Mouse (Mus musculus): ENCODE measurements around the gene Prr5l. TPM values are rescaled to one million over a fixed set of nuclear protein-coding genes. Genes with fewer than 3 reads are reported as not detected.
"Not testable (repeated sequence)": the region's sequence is repeated elsewhere in the genome, so short reads cannot be mapped to it uniquely, and the experiment has no call there.

The Prr5l gene
- polyA plus RNA-seq, 1 experiment from 2014 or later: 38.1 TPM

DNA sequence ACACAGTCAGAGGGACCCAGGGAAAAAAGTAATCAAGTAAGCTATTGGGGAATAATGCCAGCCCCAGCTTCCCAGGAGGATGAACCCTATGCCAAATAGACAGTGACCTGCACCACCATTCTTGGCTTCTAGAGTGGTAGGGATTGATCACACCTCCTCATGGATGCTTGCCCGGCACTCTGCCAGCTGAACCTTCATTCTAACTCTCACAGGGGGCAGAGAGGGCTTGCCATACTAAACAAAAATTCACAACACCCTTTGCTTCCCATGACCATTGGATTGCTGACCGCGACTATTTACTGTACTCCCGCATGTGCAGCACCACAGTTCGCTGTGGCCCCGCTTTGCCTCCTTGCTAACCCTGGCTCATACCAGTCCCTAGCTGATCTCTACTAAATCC lies 129.8 kb downstream of the Prr5l start:
- H3K27ac ChIP-seq: no peak overlapping the region
- 91% methylated on average over 6 of the region's 6 CpGs for WGBS
- no peak for TF ChIP-seq CTCF (IDR thresholded peaks at IDR 0.05; ENCODE audit: low read depth)
- no peak for DNase-seq (ENCODE audit: low spot score)
- H3K4me2 ChIP-seq (ENCODE audit: low read length): no peak overlapping the region
- H3K4me1 ChIP-seq (replicated peaks; ENCODE audit: insufficient read depth, low read length): peaks cover 25% of the 10 kb centered on the region
- no peak for ATAC-seq (replicated peaks; ENCODE audit: low FRiP score, low read depth)
- no peaks in the 10 kb centered on the region for H3K9me3 ChIP-seq (replicated peaks; ENCODE audit: low read length)
- H3K9ac ChIP-seq (ENCODE audit: low read depth, low read length): no peak overlapping the region
- H3K36me3 ChIP-seq (ENCODE audit: insufficient read depth, low read length): peaks cover 3% of the 10 kb centered on the region; the same call in 1 of the 2 replicates
- H3K27me3 ChIP-seq (ENCODE audit: insufficient read depth, low read length): no peaks in the 10 kb centered on the region
- H3K4me3 ChIP-seq (replicated peaks; ENCODE audit: low read depth, low read length): no peak overlapping the region

- no peak overlapping the region for H3K4me3 ChIP-seq (replicated peaks; ENCODE audit: low read depth, low read length)
- no peak for TF ChIP-seq CTCF (IDR thresholded peaks at IDR 0.05; ENCODE audit: low read depth)
- 58% methylated on average over 7 of the region's 7 CpGs for WGBS
- peaks cover 3% of the 10 kb centered on the region; the same call in 1 of the 2 replicates for H3K36me3 ChIP-seq (ENCODE audit: insufficient read depth, low read length)
- H3K4me1 ChIP-seq (replicated peaks; ENCODE audit: insufficient read depth, low read length): peaks cover 25% of the 10 kb centered on the region
- no peaks in the 10 kb centered on the region for H3K27me3 ChIP-seq (ENCODE audit: insufficient read depth, low read length)
- H3K9ac ChIP-seq (ENCODE audit: low read depth, low read length): no peak overlapping the region
- H3K27ac ChIP-seq: no peak overlapping the region
- no peak for ATAC-seq (replicated peaks; ENCODE audit: low FRiP score, low read depth)
- no peaks in the 10 kb centered on the region for H3K9me3 ChIP-seq (replicated peaks; ENCODE audit: low read length)
- H3K4me2 ChIP-seq (ENCODE audit: low read length): no peak overlapping the region
- peak; percentile 24 for DNase-seq (ENCODE audit: low spot score)
Measured at GRCm38 (mm10) chr2:101752402-101752801, 130.4 kb downstream of the Prr5l start.

- Histone ChIP-seq H3K4me3 (replicated peaks; ENCODE audit: low read depth, low read length) (no peak overlapping the region), H3K4me1 (replicated peaks; ENCODE audit: insufficient read depth, low read length) (peaks cover 25% of the 10 kb centered on the region), H3K27ac (peak overlapping the region; percentile 62), H3K36me3 (ENCODE audit: insufficient read depth, low read length) (no peaks in the 10 kb centered on the region; the same call in 1 of the 2 replicates), H3K9me3 (replicated peaks; ENCODE audit: low read length) (no peaks in the 10 kb centered on the region), H3K27me3 (ENCODE audit: insufficient read depth, low read length) (no peaks in the 10 kb centered on the region), H3K4me2 (ENCODE audit: low read length) (no peak overlapping the region), H3K9ac (ENCODE audit: low read depth, low read length) (0 out of 2 replicates have a peak overlapping the region, but pooled peaks have one; percentile 31)
- DNase-seq (ENCODE audit: low spot score): peak; percentile 84
- WGBS: 16% methylated on average over 4 of the region's 4 CpGs
- no peak for TF ChIP-seq CTCF (IDR thresholded peaks at IDR 0.05; ENCODE audit: low read depth)
- ATAC-seq (replicated peaks; ENCODE audit: low FRiP score, low read depth): peak; percentile 63; the same call in 1 of the 2 replicates
Measured at GRCm38 (mm10) chr2:101751236-101751922, 131.4 kb downstream of the Prr5l start.

DNA sequence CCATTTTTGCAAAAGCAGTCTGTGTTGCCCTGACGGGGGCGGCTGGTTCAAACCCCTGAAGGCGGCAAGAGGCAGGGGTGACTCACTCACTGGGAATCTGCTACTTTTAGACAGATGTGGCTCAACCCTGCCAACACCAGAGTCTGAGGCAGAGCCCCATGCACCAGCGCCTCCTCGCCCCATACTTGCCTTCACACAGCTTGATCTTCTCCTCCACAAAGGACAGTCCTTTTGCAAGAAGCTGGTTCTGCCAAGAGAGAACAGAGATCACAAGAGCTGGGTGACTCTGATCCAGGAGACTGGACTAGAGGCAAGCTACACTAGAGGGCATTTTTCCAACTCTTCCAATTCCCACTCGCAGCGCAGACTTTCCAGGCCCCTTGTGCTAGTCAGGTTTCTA lies 136.3 kb downstream of the Prr5l start:
- no peaks in the 10 kb centered on the region for H3K27me3 ChIP-seq (ENCODE audit: insufficient read depth, low read length)
- no peak for TF ChIP-seq CTCF (IDR thresholded peaks at IDR 0.05; ENCODE audit: low read depth)
- DNase-seq (ENCODE audit: low spot score) (no peak), ATAC-seq (replicated peaks; ENCODE audit: low FRiP score, low read depth) (no peak)
- H3K4me2 ChIP-seq (ENCODE audit: low read length): no peak overlapping the region
- no peak overlapping the region for H3K27ac ChIP-seq
- H3K9ac ChIP-seq (ENCODE audit: low read depth, low read length): no peak overlapping the region
- WGBS: 78% methylated on average over 7 of the region's 7 CpGs
- peaks cover 9% of the 10 kb centered on the region; the same call in 1 of the 2 replicates for H3K4me1 ChIP-seq (replicated peaks; ENCODE audit: insufficient read depth, low read length)
- H3K4me3 ChIP-seq (replicated peaks; ENCODE audit: low read depth, low read length): no peak overlapping the region
- no peaks in the 10 kb centered on the region for H3K9me3 ChIP-seq (replicated peaks; ENCODE audit: low read length)
- peaks cover 7% of the 10 kb centered on the region; the same call in 1 of the 2 replicates for H3K36me3 ChIP-seq (ENCODE audit: insufficient read depth, low read length)

DNA sequence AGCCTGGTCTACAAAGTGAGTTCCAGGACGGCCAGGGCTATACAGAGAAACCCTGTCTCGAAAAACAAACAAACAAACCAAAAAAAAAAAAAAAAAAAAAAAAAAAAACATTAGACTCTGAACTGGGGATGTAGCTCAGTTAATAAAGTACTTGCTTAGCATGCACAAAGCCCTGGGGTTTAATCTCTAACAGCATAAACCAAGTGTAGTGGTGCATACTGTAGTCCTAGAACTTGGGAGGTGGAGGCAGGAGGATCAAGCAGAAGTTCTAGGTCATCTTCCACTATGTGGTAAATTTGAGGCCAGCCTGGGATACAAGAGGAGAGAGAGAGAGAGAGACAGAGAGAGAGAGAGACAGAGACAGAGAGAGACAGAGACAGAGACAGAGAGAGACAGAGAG lies 137.2 kb downstream of the Prr5l start:
- not testable (repeated sequence) for H3K27ac ChIP-seq; H3K9me3 ChIP-seq (replicated peaks; ENCODE audit: low read length); H3K27me3 ChIP-seq (ENCODE audit: insufficient read depth, low read length); H3K4me1 ChIP-seq (replicated peaks; ENCODE audit: insufficient read depth, low read length); H3K9ac ChIP-seq (ENCODE audit: low read depth, low read length); H3K4me3 ChIP-seq (replicated peaks; ENCODE audit: low read depth, low read length); H3K36me3 ChIP-seq (ENCODE audit: insufficient read depth, low read length); ATAC-seq (replicated peaks; ENCODE audit: low FRiP score, low read depth); DNase-seq (ENCODE audit: low spot score); H3K4me2 ChIP-seq (ENCODE audit: low read length)
- WGBS: 47% methylated on average over 2 of the region's 2 CpGs

DNA sequence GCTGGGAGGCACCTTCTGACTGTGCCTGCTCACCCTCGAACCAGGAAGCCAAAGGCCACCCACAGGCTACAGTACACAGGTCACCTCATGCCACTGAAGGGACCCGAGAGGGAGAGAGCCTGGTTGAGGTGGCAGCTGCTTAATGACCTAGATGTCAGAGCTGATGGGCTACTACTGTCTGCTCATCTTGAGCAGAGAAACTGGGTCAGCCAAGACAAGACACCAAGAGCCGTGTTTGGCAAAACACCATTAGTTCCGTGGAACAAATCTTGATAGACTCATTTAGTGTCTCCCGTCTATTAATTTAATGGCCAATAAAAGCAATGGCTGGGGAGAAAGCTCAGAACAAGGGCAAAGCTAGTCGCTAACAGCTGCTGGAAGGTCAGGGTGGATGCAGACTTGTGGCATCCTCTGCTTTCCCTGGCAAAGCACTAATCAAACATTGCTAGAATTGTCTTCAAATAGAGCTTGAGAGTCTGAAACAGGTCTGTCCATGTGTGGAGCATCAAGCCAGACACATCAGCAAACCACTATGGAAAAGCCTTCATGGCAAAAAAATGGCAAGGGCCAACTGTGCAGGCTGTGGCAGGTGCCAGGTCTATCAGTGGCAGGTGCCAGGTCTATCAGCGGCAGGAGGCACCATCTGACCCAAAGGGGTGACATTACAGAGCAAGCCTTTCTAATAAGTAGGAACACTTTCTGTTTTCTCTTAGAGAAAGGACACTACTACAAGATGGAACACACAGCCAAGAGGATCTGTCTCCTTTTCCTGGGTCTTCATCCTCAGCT lies 140.6 kb downstream of the Prr5l start:
- Histone ChIP-seq H3K27me3 (ENCODE audit: insufficient read depth, low read length) (no peaks in the 10 kb centered on the region), H3K4me1 (replicated peaks; ENCODE audit: insufficient read depth, low read length) (no peaks in the 10 kb centered on the region), H3K9ac (ENCODE audit: low read depth, low read length) (no peak overlapping the region), H3K9me3 (replicated peaks; ENCODE audit: low read length) (no peaks in the 10 kb centered on the region), H3K36me3 (ENCODE audit: insufficient read depth, low read length) (peaks cover 15% of the 10 kb centered on the region; the same call in 1 of the 2 replicates), H3K4me2 (ENCODE audit: low read length) (no peak overlapping the region), H3K4me3 (replicated peaks; ENCODE audit: low read depth, low read length) (no peak overlapping the region), H3K27ac (no peak overlapping the region)
- no peak for DNase-seq (ENCODE audit: low spot score)
- no peak for ATAC-seq (replicated peaks; ENCODE audit: low FRiP score, low read depth)
- TF ChIP-seq CTCF (IDR thresholded peaks at IDR 0.05; ENCODE audit: low read depth): no peak
- WGBS: 46% methylated on average over 7 of the region's 7 CpGs

Measured in kidney, postnatal 0 days (tissue).